Mouse (Mus musculus) embryonic stem cell, embryonic (primary cell): Measurements from ENCODE around the gene Gnaq.
"Not testable (repeated sequence)": the region's sequence is repeated elsewhere in the genome, so short reads cannot be mapped to it uniquely, and the experiment has no call there.

Source experiments
- CTCF ChIA-PET, 4 experiments: fragments of 300-600 bp in 2 of 4; fragments of 350-600 bp in 2 of 4; sonication (Branson Sonifier 250); formaldehyde crosslinking; loops; one replicate each; lab custom pipeline; 2022; ENCODE audit warnings: inconsistent platforms in 2 of 4; lab: Charles Lee
- POLR2A ChIA-PET, 4 experiments: fragments of 300-600 bp in 2 of 4; fragments of 350-600 bp in 2 of 4; sonication (Branson Sonifier 250); formaldehyde crosslinking; loops; one replicate each; lab custom pipeline; 2022; ENCODE audit warnings: antibody characterized with exemption in 4 of 4, inconsistent platforms in 1 of 4; lab: Charles Lee

Gnaq gene

GRCm38 (mm10) chr19:16133721-16134570 is 1.3 kb downstream of the Gnaq start:
- CTCF ChIA-PET, result no interaction called here
- POLR2A ChIA-PET, result interaction anchor here in 3 of 4 experiments (0.5 to 1.8 kb wide), 12 partner anchors 10 to 815 kb away, joined by 3 to 6 read pairs (median 4); partner anchors contain the start of gene Gna14 (in 1 of the 3)

DNA sequence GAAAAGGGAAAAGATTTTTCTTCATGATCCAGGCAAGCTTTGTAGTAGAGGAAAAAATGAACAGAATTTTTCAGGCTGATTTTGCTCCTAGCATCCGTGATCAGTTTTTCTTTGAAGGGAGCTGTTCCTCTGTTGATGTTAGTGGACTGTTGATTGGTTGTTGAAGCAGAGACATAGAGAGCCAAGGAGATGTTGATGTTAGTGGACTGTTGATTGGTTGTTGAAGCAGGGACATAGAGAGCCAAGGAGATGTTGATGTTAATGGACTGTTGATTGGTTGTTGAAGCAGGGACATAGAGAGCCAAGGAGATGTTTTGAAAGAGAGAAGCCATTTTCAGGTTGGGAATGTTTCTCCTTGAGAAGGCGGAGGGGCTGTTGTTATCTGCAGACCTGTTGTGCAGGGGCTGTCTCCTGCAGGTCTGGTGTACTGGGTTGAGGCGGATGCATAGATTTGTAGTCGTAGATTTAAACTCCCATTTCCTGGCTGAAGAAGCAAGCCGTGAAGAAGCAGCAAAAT is 5.5 kb downstream of the Gnaq start:
- CTCF ChIA-PET, result interaction anchor here in 1 of 4 experiments (1.7 kb wide), 1 partner anchor 9 kb away, joined by 4 read pairs; no protein-coding TSS in a partner anchor
- POLR2A ChIA-PET, result interaction anchor here in 1 of 4 experiments (1.6 kb wide), 1 partner anchor 9 kb away, joined by 5 read pairs; no protein-coding TSS in a partner anchor

- ChIA-PET CTCF (no interaction called here), POLR2A (interaction anchor here in 1 of 4 experiments (1.2 kb wide), 1 partner anchor 9 kb away, joined by 3 read pairs; no protein-coding TSS in a partner anchor)
Observed at GRCm38 (mm10) chr19:16140710-16141109, 8.1 kb downstream of the Gnaq start.

DNA sequence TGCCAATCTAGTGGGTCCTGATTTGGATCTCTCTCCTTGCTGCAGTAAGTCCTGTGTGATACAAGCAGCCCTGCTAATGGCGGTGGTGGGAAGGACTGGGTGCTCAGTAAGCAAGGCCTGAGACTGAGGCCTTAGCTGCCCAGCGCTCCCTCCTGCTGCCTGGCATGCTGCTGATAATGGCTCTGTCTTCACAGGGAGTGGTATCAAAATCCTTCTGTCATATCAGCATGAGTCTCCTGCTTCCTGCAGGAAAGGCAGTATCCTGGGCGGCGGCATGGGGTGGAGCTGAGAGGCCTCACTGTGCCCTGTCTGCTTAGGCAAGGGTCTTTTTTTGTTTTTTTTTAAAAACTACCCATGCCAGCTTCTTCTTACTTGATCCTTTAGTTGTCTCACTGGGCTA is 9.2 kb downstream of the Gnaq start:
- ChIA-PET POLR2A (no interaction called here), CTCF (no interaction called here)

GRCm38 (mm10) chr19:16142990-16143389 is 10.4 kb downstream of the Gnaq start:
- ChIA-PET POLR2A (no interaction called here), CTCF (no interaction called here)

DNA sequence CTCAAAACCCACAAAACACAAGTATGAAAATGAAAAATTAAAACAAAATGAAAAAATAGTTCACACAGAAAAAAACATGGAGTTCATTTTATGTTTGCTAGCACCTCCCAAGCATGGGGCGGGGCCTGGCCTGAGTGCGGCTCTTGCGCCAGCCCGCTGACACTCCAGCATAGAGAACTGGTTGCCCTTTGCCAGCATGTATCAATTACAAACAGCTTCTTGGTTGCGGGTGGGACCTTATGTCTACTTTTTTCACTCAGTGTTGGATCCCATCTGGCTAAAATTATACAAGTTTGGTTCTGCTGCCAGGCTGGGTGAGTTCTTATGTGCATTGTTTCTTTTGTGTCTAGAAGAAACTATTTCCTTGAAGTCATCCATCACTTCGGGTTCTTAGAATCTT is 14.8 kb downstream of the Gnaq start:
- ChIA-PET POLR2A (interaction anchor here in 2 of 4 experiments (1.0 to 1.8 kb wide), 6 partner anchors 9 to 21 kb away, joined by 3 to 9 read pairs (median 4); partner anchors contain the start of gene Gnaq (in 2 of the 2)), CTCF (no interaction called here)

GRCm38 (mm10) chr19:16149094-16149493 is 16.5 kb downstream of the Gnaq start:
- ChIA-PET POLR2A (interaction anchor here in 1 of 4 experiments (1.0 kb wide), 1 partner anchor 16 kb away, joined by 3 read pairs; the partner anchor contains the start of gene Gnaq), CTCF (no interaction called here)

DNA sequence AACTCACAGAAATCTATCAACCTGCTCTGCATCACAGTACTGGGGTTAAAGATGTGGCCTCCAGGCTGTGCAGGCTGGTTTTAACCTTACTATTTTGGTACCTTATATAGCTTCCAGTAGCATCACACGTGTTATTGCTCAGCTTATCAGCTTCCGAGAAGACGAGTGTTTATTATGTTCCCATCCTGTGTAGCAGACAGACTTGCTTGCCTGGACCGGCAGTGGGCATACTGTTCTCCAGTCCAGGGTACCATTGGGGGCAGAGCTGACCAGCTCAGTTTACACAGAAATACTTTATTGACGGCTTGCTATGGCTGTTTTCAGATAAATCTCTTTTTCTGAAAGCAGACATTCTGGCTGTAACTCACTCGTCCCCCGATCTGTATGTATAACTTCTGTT is 17.7 kb downstream of the Gnaq start:
- POLR2A ChIA-PET, result interaction anchor here in 1 of 4 experiments (0.7 to 1.3 kb wide), 2 partner anchors 13 to 296 kb away, joined by 3 to 4 read pairs; no protein-coding TSS in a partner anchor

DNA sequence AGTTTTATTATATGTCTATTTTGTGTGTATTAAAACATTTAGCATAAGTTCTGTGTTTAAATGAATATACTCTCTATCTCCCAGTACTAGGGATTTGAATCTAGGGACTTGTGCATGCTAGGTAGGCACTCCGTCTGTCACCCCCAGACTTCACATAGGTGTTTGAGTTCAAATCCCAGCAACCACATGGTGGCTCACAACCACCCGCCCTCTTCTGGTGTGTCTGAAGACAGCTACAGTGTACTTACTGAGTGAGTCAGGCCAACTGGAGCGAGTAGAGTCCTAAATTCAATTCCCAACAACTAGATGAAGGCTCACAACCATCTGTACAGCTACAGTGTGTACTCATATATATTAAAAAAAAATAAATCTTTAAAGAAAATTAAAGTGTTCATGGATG is 21.2 kb downstream of the Gnaq start:
- ChIA-PET POLR2A (no interaction called here), CTCF (no interaction called here)

More for the DNA sequence above, 17.7 kb downstream of the Gnaq start:
- CTCF ChIA-PET, result no interaction called here

- ChIA-PET POLR2A (no interaction called here), CTCF (no interaction called here)
Observed at GRCm38 (mm10) chr19:16154480-16154879, 21.8 kb downstream of the Gnaq start.

- ChIA-PET POLR2A (interaction anchor here in 1 of 4 experiments (0.8 to 1.3 kb wide), 4 partner anchors 9 to 121 kb away, joined by 3 to 6 read pairs (median 3); no protein-coding TSS in a partner anchor), CTCF (no interaction called here)
Observed at GRCm38 (mm10) chr19:16157120-16157519, 24.5 kb downstream of the Gnaq start.

DNA sequence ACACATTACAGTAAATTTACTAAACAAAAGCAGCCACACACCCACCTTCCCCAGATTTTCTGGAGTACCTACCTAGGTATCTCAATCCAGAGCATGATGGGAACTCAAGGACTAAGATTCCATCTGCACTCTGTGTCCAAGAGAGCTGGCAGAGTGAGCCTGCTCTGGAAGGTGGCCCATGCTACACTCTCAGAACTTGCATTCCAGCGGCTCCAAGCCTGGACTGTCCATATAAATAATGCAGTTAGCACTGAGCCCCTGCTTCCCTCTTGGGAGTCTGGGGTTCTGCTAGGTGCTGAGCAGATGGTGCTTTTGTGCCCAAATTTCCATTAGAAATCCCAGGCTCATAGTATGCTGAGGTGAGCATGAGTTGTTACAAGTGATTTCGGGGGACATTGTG is 28.1 kb downstream of the Gnaq start:
- ChIA-PET POLR2A (no interaction called here), CTCF (no interaction called here)

DNA sequence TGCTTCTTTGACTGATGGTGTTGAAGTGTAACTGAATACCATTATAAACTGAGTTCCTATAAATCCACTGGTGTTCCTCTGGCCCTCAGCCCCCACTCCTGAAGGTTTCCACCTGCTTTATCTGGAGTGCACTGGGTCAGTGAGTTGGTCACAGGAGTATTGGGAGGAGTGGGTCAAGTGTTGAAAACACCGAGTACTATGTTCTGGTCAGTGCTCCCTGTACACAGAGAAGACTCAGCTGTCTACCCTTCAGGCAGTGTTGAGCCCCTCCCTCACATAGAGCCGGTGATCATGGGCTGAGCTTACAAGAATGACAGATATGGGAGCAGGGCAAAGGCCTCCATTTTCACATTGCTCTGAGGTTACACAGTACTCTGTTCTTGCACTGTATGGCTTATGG is 28.6 kb downstream of the Gnaq start:
- ChIA-PET POLR2A (no interaction called here), CTCF (interaction anchor here in 1 of 4 experiments (0.6 kb wide), 1 partner anchor 38 kb away, joined by 4 read pairs; no protein-coding TSS in a partner anchor)

GRCm38 (mm10) chr19:16164396-16164795 is 31.8 kb downstream of the Gnaq start:
- CTCF ChIA-PET, POLR2A ChIA-PET: not testable (repeated sequence)

- CTCF ChIA-PET, result interaction anchor here in 2 of 4 experiments (0.6 kb wide), 2 partner anchors 201 to 818 kb away, joined by 3 to 4 read pairs; no protein-coding TSS in a partner anchor
Observed at GRCm38 (mm10) chr19:16167185-16167584, 34.6 kb downstream of the Gnaq start.

GRCm38 (mm10) chr19:16168192-16168591 is 35.6 kb downstream of the Gnaq start:
- CTCF ChIA-PET, result interaction anchor here in 1 of 4 experiments (0.6 kb wide), 1 partner anchor 63 kb away, joined by 5 read pairs; no protein-coding TSS in a partner anchor
- POLR2A ChIA-PET, result interaction anchor here in 3 of 4 experiments (0.5 to 1.6 kb wide), 5 partner anchors 8 to 431 kb away, joined by 3 to 8 read pairs (median 5); no protein-coding TSS in a partner anchor

More at GRCm38 (mm10) chr19:16167185-16167584, 34.6 kb downstream of the Gnaq start:
- POLR2A ChIA-PET, result interaction anchor here in 2 of 4 experiments (0.6 to 1.4 kb wide), 3 partner anchors 12 to 892 kb away, joined by 3 to 4 read pairs (median 4); no protein-coding TSS in a partner anchor

DNA sequence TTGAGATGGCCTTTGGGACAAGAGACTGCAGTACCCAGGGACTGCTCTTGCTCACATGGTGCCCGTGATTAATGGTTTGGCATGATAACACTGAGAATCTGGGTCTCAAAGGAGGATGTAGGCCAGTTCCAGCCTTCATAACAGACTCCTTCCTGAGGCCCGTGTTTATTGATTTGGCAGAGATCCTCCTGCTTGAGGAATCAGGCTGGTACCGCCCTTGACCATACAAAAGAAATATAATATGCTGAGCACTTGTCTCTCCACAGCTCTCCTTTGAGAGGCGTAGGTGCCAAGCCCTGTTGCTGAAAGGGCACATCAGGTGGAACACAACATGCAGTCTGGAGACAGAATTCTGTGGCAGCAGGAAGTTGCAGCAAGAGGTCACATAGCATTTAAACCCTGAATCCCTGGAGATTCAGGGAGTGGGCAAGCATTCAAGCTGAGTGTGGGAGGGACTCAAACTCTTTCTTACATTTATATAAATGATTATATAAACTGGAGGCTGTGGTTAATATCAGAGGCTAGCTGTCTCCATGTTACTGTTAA is 36.1 kb downstream of the Gnaq start:
- POLR2A ChIA-PET, result interaction anchor here in 3 of 4 experiments (0.8 to 1.6 kb wide), 5 partner anchors 8 to 24 kb away, joined by 3 to 8 read pairs (median 4); no protein-coding TSS in a partner anchor
- CTCF ChIA-PET, result interaction anchor here in 1 of 4 experiments (0.6 kb wide), 1 partner anchor 63 kb away, joined by 5 read pairs; no protein-coding TSS in a partner anchor

- CTCF ChIA-PET, result interaction anchor here in 1 of 4 experiments (0.6 kb wide), 1 partner anchor 171 kb away, joined by 5 read pairs; no protein-coding TSS in a partner anchor
- POLR2A ChIA-PET, result interaction anchor here in 2 of 4 experiments (1.0 to 1.6 kb wide), 3 partner anchors 12 to 246 kb away, joined by 3 to 5 read pairs (median 4); no protein-coding TSS in a partner anchor
Observed at GRCm38 (mm10) chr19:16170724-16171123, 38.1 kb downstream of the Gnaq start.
